In genomic region chr19:38125219-38125610, GRCm38 (mm10) we compare ENCODE assay signal across 9 mouse cellular contexts. TPM values are rescaled to one million over a fixed set of nuclear protein-coding genes. Genes with fewer than 3 reads are reported as not detected.
DNase-seq lines count a peak whose midpoint lies in the region; ATAC-seq and TF ChIP-seq lines count a peak whose summit lies in the region.
"Had no signal": no experiment of that assay in that cellular context is flagged by ENCODE, and none has a peak within 500 bp of the region (broad histone marks: within the 10 kb centered on the region; RNA-seq: fewer than 3 reads in every experiment).

TSS of gene Rbp4 (minus strand) at chr19:38125281.

- no peaks in the 10 kb centered on the region for H3K36me3 ChIP-seq in lung, embryonic 14.5 days (ENCODE audit: insufficient read depth)
- no peaks in the 10 kb centered on the region for H3K36me3 ChIP-seq in forebrain, embryonic 10.5 days (replicated peaks)
- no peaks in the 10 kb centered on the region for H3K36me3 ChIP-seq in neural tube, embryonic 14.5 days (ENCODE audit: control insufficient read depth, insufficient read depth, low read length)

- intact Hi-C loops in left cerebral cortex, postnatal 14 days (cut with DNase I), result no loop called here

- TF ChIP-seq CTCF in lung, embryonic 14.5 days (IDR thresholded peaks at IDR 0.05; ENCODE audit: low read depth), result no peak

- peak within 1 kb of the TSS; percentile 88 for H3K4me2 ChIP-seq in lung, embryonic 14.5 days
- H3K4me2 ChIP-seq in neural tube, embryonic 14.5 days (ENCODE audit: low read depth, low read length), result peak within 1 kb of the TSS; percentile 81

- H3K9ac ChIP-seq in lung, embryonic 14.5 days, result peak within 1 kb of the TSS; percentile 61
- H3K9ac ChIP-seq in neural tube, embryonic 14.5 days (replicated peaks; ENCODE audit: low read depth, low read length), result peak within 1 kb of the TSS; percentile 52

- H3K4me3 ChIP-seq in lung, embryonic 14.5 days (ENCODE audit: low read depth, low read length), result peak within 1 kb of the TSS; percentile 50
- H3K4me3 ChIP-seq in forebrain, embryonic 10.5 days, result peak within 1 kb of the TSS; percentile 66
- peak within 1 kb of the TSS; percentile 51 for H3K4me3 ChIP-seq in neural tube, embryonic 14.5 days (ENCODE audit: low read depth, low read length)

- H3K27me3 ChIP-seq in lung, embryonic 14.5 days (ENCODE audit: insufficient read depth, low read length), result peaks cover 19% of the 10 kb centered on the region; the same call in 1 of the 2 replicates
- H3K27me3 ChIP-seq in forebrain, embryonic 10.5 days (ENCODE audit: poor library complexity, severe bottlenecking), result peaks cover 49% of the 10 kb centered on the region
- peaks cover 6% of the 10 kb centered on the region; the same call in 1 of the 2 replicates for H3K27me3 ChIP-seq in neural tube, embryonic 14.5 days (ENCODE audit: control insufficient read depth, insufficient read depth, low read length)

- no peaks in the 10 kb centered on the region for H3K4me1 ChIP-seq in lung, embryonic 14.5 days (ENCODE audit: insufficient read depth)
- H3K4me1 ChIP-seq in forebrain, embryonic 10.5 days, result peaks cover 12% of the 10 kb centered on the region
- H3K4me1 ChIP-seq in neural tube, embryonic 14.5 days (ENCODE audit: control insufficient read depth, insufficient read depth, low read length), result no peaks in the 10 kb centered on the region

- 50% methylated on average over 6 of the region's 6 CpGs for WGBS in lung, embryonic 14.5 days
- WGBS in forebrain, embryonic 10.5 days, result 67% methylated on average over 6 of the region's 6 CpGs
- 72% methylated on average over 6 of the region's 6 CpGs for WGBS in neural tube, embryonic 14.5 days

- no peak for ATAC-seq in lung, embryonic 14.5 days (ENCODE audit: insufficient read depth)
- ATAC-seq in neural tube, embryonic 14.5 days (ENCODE audit: low read depth), result no peak

- peak; percentile 5 for DNase-seq in lung, embryonic 14.5 days
- no peak for DNase-seq in lung, postnatal 10 days
- no peak for DNase-seq in forebrain, embryonic 10.5 days (ENCODE audit: extremely low spot score, low spot score)
- no peak for DNase-seq in left cerebral cortex, postnatal 14 days (ENCODE audit: low spot score in 2 of 2)
- DNase-seq in embryo, embryonic 11 days, result no peak
- DNase-seq in kidney, adult 8-10 months, result no peak
- DNase-seq in frontal cortex, postnatal 14 days (ENCODE audit: low spot score in 2 of 2), result no peak

- H3K9me3 ChIP-seq in lung, embryonic 14.5 days (ENCODE audit: low read depth, low read length), result no peaks in the 10 kb centered on the region
- H3K9me3 ChIP-seq in forebrain, embryonic 10.5 days, result no peaks in the 10 kb centered on the region
- H3K9me3 ChIP-seq in neural tube, embryonic 14.5 days (ENCODE audit: control insufficient read depth, low read length), result no peaks in the 10 kb centered on the region

- peak within 1 kb of the TSS; percentile 24; the same call in 1 of the 2 replicates for H3K27ac ChIP-seq in lung, embryonic 14.5 days (ENCODE audit: low read depth)
- peak within 1 kb of the TSS; percentile 81 for H3K27ac ChIP-seq in forebrain, embryonic 10.5 days
- H3K27ac ChIP-seq in neural tube, embryonic 14.5 days (ENCODE audit: low read depth, low read length), result no peak within 1 kb of the TSS

RNA-seq across cellular contexts. Expression of gene Rbp4, which starts in this region (rescaled TPM):
- 11.1 and 12.7 TPM in 2 replicates for polyA plus RNA-seq in lung, embryonic 14.5 days (2014; fragmentation: Nextera tagmentation; extraction: Ambion mirVana)
- 1.3 and 2.2 TPM in 2 replicates for polyA plus RNA-seq in forebrain, embryonic 10.5 days (2016; fragmentation: Nextera tagmentation; extraction: Ambion mirVana)
- total RNA-seq in left cerebral cortex, postnatal 14 days (2021), result 10 to 100 TPM; 23.3 to 23.6 TPM
- 1.6 and 6.9 TPM in 2 replicates for polyA plus RNA-seq in neural tube, embryonic 14.5 days (2014; fragmentation: Nextera tagmentation; extraction: Ambion mirVana)
- total RNA-seq: common myeloid progenitor, adult 5-6 weeks had no signal
